Mouse (Mus musculus) bone marrow, adult 2 months (tissue): Measurements from ENCODE around the gene Decr2.

ENCODE experiments used
- CTCF ChIP-seq: fragments of 200-500 bp; IDR thresholded peaks from 2 replicates; pipeline ENCODE4 v1.5.1; 2011; ENCODE audit warnings: low read length, control low read depth; ENCODE audit not compliant: control insufficient read depth, insufficient read depth
- POLR2A ChIP-seq: fragments of 200-500 bp; IDR thresholded peaks from 2 replicates; pipeline ENCODE4 v1.6.1; 2011; ENCODE audit warnings: low read depth, mild to moderate bottlenecking, control low read depth, low read length, borderline replicate concordance; ENCODE audit not compliant: control insufficient read depth

GRCm38 (mm10) chr17:26110156-26110555 is 20.0 kb upstream of the Decr2 start:
- TF ChIP-seq CTCF (no peak), POLR2A (no peak)
